Mouse (Mus musculus) urinary bladder, adult 18-20 months (tissue): ENCODE measurements around the gene Pank4.
A peak's percentile ranks its signal among the peaks of the same experiment; 100 is the strongest.

Experiments
- DNase-seq, 2 experiments: peaks; one replicate each; pipeline ENCODE4 v3.0.0; 2022; ENCODE audit warnings: low spot score in 2 of 2, mixed read lengths in 2 of 2

Pank4 gene

DNA sequence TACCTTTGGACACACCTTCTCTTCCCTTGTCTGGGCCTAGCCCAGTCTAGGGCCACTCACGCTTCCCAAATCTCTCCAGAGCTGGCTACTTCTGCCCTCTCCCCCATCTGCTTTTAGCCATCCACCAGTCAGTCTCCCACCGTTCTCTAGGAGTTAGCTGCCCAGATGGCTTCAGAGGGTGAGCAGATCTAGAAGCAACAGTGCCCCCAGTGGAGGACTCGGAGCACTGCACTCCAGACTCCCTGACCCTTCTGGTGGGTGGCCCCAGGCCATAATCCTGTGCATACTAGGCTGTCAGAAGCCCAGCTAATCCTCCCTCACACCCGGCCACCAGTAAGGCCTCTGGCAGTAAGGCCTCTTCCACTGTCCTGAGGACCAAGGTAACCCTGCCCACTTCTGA, 48.9 kb downstream of the Pank4 start:
- peak in 1 of 2 experiments; percentile 40 for DNase-seq

DNA sequence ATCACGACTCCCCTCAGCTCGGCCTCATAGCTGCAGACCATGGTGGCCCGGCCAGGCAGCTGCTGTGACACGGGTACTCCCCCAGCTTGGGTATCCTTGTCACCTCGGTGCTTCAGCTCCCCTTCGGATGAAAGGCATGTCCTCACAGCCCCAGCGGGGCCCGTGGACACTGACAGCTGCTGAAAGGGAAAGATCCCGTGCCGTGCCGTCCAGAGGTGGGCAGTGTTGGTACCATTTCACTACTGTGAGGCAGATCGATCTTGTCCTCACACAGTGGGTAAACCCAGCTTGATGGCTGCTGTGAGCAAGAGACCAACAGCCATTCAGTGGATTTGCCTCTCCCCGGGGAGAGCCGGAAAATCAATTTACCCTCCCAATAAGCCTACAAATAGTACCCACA, 50.3 kb downstream of the Pank4 start:
- DNase-seq, result no peak

DNA sequence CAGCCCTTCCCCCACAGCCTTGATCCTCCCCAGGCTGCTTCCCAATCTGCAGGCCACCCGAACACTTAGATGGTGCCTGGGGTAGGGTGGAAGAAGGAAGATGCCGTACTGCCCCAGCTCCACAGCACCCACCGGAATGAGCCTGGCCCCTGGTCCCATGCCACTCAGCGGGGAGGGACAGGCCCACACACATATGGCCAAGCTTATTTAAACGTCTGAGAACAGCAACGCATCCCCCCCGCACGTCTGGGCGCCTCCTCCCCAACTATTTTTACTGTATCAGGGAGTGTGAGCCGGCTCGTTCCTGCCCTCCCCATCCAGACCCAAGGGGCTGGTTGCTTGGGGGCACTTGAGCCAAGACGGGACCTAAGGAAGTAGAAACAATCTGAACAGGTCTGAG, 50.9 kb downstream of the Pank4 start:
- DNase-seq, result no peak

DNA sequence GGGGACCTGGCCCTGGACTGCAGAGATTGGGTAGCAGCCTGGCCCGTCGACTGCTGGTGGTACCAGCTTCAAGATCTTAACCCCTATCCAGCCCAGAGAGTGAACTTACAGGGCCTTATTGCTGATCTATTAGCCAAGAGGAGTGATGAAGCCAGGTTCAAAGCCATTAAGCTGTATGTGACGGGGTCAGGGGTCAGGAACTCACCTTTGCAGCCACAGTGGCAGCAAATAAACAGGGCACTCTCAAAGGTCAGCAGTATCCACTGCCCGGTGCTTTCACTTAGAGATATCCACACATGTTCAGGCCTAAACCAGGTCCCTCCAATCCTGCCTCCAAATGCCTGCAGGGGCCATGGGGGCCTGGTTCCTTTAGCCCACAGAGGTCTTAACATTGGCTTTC, 51.6 kb downstream of the Pank4 start:
- no peak for DNase-seq

DNA sequence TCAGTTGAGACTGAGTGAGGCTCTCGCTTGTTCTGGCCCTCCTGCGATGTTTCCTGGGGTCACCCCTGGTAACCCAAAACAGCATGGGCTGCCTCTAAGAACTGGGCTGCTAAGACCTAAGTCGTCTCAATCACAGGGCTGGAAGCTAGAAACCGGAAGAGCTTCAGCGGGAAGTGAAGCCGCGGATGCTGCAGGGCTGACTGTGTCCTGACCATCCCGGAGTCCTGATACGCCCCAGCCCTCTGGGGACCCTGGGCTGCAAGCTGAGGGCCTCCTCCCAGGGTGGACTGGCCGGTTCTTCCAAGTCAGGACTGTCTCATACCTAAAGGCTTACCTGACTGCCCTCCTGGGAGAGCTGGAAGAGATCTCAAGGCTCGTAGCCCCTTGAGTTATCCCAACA, 52.9 kb downstream of the Pank4 start:
- no peak for DNase-seq

DNA sequence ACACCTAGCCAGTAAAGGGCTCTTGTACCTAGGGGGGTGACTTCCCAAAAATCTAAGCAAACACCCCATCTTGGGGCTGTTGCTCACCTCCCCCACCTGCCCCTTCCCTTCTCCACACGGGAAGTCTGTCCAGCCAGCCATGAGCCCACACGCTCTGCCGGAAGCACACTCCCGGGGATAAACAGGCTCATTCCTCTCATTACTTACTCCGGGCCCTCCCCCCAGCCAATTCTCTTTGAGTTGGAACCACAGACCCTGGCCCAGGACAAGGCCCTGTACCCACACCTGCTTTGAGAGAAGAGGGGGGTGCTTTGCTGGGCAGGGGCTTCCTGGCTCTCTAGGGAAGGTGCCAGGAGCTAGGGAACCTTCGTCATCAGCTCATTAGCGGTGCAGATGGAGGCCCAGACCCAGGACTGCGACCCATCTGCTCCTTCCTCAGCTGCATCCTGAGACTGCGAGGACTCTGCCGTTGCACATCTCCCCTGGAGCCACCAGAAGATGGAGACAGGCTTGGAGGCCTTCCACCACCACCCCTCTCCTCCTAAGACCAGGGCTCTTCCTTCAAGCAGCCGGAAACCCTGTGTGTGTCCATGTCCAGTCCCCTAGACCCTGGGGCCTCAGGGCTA, 53.4 kb downstream of the Pank4 start:
- DNase-seq, result no peak

DNA sequence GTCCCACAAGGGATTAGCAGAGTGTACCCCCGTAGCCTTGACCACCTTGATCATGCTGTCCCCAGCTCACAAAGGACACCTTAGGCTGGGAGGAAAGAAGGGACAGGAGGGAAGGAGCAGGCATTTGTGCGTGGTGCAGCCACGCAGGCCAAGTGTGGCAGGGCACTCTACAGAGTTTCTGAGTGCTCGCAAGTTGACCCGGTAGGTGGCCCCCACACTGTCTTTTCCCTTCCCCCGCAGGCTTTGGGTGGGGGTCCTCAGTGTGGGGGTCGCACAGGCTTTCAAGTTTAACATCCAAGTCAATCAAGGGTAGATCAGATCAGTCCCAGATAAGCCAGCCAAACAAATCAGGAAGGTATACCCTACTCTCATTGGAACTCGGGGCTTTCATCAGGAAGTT, 54.1 kb downstream of the Pank4 start:
- no peak for DNase-seq

DNA sequence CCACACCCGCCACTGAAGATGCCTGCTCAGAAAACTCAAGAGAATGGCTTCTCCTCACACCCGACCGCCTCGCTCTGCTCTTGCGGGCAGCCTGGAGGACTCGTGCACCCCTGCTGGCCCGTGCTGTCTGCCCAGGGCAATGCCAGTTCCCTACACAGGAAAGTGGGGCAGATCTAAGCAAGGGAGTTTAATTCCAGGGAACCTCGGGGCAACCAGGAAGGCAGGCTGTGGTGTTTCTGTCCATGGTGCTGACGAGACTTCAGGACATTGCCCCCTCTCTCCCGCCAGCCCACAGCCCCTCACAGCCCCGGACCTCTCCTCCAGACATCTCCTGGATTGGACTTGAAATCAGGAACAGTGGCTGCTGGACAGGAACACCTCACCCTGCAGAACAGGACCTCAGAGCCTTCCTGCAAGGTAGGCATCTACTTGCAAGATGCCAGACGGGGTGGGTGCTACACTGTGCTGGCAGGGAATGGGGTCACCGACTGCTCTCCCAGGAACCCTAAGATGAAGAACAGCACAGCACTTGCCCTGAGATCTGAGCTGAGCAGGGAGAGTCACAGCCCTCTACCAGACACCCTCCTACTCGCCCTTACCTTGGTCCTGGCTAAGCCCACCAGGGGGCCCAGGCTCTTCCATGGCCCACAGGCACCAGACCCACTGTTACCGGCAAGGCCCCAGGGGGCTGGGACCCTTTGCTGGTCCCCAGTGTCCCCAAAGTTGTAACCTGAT, 54.8 kb downstream of the Pank4 start:
- no peak for DNase-seq

DNA sequence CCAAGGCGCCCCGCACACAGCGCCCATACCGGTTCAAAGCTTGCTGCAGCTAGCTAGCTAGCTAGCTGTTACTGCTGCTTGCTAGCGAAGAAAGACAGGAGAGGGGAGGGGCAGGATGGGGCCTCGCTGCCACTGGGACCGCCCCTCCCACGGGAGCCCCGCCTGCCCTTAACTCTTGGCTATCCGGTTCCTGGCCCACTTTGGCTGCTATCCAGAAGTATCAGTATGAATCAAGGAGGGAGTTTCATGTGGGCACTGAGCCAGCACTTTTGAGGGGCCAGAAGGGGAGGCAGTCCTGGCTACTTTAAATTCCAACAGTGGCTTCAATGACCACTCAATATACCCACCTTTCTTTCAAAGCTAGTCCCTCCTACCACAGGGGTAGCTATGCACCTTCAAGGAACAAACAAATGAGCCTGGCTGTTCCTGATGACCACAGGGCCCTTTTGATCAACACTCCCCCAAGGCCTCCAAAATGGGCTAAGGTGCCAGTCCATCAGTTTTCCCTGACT, 55.5 kb downstream of the Pank4 start:
- peak; percentile 41 to 44 for DNase-seq

DNA sequence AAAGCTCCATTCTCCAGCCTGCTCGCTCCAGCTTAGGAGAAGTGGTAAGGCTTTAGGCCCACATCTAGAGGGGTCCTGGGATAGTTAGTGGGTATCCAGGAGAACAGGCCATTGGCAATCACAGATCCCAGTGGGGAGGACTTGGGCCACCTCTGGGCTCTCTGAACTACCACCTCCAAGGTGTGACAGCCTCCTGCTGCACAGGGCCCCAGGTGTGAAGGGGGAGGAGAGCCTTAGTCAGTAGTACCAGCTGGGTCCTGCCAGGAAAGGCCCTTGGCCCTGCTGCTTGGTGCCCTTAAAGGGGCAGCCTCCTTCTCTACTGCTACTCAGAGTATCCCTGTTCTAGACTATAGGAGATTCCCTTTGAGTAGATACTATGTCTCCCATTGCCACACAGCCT, 56.2 kb downstream of the Pank4 start:
- DNase-seq, result no peak

DNA sequence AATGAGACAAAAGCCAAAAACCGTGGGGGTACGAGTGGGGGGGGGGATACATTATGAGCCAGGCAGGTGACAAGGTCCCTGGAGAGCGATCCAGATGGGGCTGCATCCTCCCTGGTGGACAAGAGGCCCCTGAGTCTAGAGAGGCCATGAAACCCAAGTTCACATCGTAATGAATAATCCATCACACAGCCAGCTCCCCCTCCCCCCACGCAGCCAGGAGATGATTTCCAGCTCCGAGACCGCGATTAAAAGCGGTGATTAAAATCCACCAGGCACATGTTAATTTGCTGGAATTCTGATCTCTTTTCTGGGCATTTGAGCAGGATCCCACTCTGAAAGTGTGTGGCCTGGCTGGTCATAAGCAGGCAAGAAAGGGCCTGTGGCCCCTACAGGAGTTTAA, 56.9 kb downstream of the Pank4 start:
- DNase-seq, result no peak

DNA sequence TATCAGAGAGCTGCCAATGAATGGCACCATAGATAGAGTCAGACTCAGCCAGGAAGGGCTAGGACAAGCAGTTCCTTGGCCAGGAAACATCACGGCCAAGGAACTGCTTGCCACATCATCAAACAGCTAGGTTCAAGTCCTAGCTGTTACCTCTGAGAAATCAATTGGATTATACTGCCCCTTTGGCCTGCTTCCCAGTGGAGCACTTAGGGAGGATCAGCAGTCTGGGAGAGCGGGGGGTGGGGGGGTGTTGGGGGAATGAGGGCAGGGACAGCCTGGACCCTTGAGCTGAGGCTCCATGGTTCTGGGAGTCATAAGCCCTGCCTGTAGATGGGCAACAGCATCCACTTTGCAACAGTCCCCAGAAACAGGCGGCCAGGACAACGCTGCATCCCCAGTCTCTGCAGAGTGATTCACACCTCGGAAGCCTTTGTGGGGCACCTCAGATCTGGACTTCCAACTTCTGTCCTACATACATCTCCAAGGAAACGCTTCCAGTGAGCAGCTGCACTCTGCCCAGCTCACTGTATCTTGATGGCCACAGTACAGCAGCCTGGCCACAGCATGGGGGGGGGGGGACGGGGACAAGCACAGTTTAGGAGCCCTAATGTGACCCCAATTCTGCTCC, 58.4 kb downstream of the Pank4 start:
- DNase-seq, result no peak

DNA sequence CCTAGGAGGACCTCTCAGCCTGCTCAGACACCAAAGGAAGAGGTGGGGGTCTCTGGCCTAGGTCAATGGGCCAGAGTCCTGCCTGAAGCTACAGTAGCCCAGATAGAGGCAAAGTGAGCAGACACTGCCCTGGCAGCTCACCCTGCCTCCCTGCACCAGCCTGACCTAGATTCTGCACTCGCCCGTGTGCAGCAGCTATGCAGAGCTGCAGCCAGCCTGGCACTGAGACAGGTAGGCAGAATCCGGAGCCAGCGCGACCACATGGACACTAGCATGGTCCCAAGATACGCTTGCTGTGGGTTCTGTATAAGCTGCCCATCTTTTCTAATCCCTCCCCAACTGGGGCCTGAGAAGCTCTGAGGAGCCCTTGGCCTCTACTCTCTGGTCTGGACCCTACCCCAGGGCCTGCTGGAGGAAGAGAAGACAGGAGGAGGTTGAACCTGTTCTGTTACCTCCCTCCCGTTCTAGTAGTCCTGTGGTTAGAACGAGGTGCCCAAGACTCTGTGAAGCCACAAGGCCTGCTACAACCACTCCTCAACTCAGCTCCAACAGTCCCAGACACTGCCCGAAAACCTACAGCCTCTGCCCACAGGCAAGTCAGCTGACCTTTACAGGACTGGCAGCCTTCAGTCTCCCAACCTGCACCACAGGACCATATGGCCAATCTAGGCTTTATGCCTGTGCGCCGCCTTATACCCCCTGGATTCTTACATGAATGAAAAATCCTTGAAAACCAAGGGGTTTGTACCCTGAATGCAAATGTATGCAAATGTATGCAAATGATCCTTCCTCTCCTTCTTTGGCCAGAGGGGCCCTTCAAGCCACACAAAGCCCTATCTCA, 60.5 kb downstream of the Pank4 start:
- DNase-seq, result no peak
